Mouse (Mus musculus) kidney, embryonic 15.5 days (tissue): ENCODE measurements around the gene Hrnr. TPM values are rescaled to one million over a fixed set of nuclear protein-coding genes. Genes with fewer than 3 reads are reported as not detected.

Source experiments
- ATAC-seq: fragments of 200-750 bp; cut with Nextera tagmentation; replicated peaks from 2 replicates; pipeline ENCODE4 v1.8.0; 2017; ENCODE audit warnings: moderate TSS enrichment; ENCODE audit not compliant: low FRiP score
- H3K27ac ChIP-seq: fragments of 300-500 bp; sonication (generic); 2 replicates; pipeline ENCODE4 v1.5.1; 2015; ENCODE audit warnings: mild to moderate bottlenecking, inconsistent platforms
- H3K27me3 ChIP-seq: fragments of 300-500 bp; sonication (generic); 2 replicates; pipeline ENCODE4 v1.6.1; 2015; ENCODE audit warnings: inconsistent platforms
- H3K36me3 ChIP-seq: fragments of 300-500 bp; sonication (generic); 2 replicates; pipeline ENCODE4 v1.6.1; 2015; ENCODE audit warnings: inconsistent platforms
- H3K4me1 ChIP-seq: fragments of 300-500 bp; sonication (generic); 2 replicates; pipeline ENCODE4 v1.6.1; 2015; ENCODE audit warnings: inconsistent platforms
- H3K4me2 ChIP-seq: fragments of 300-500 bp; sonication (generic); 2 replicates; pipeline ENCODE4 v1.6.1; 2015; ENCODE audit warnings: moderate library complexity, mild to moderate bottlenecking, inconsistent platforms
- H3K4me3 ChIP-seq: fragments of 300-500 bp; sonication (generic); replicated peaks from 2 replicates; pipeline ENCODE4 v1.5.1; 2015; ENCODE audit warnings: mild to moderate bottlenecking, inconsistent platforms
- H3K9ac ChIP-seq: fragments of 300-500 bp; sonication (generic); 2 replicates; pipeline ENCODE4 v1.6.1; 2015; ENCODE audit warnings: mild to moderate bottlenecking, inconsistent platforms
- H3K9me3 ChIP-seq: fragments of 300-500 bp; sonication (generic); replicated peaks from 2 replicates; pipeline ENCODE4 v1.6.1; 2016; ENCODE audit warnings: inconsistent platforms
- WGBS: fragments of 180-500 bp; shearing (Covaris S2); methylation state at CpG from one replicate; pipeline ENCODE4 v1.1.7; 2015; ENCODE audit warnings: mixed read lengths; 5-methylcytosine and 5-hydroxymethylcytosine counted together
- polyA plus RNA-seq: library from polyadenylated mRNA; unstranded; fragments of >200 nt; fragmentation: Nextera tagmentation; extraction: Ambion mirVana; gene quantifications from 2 replicates; pipeline ENCODE4 v1.2.1, GENCODE M21; 2015

Gene Hrnr
- 0.01 and 0.48 TPM in 2 replicates for polyA plus RNA-seq

- ATAC-seq, result no peak
- H3K4me2 ChIP-seq, result no peak within 1 kb of the TSS
- H3K9me3 ChIP-seq, result no peaks in the 10 kb centered on the region
- no peaks in the 10 kb centered on the region for H3K4me1 ChIP-seq
- no peaks in the 10 kb centered on the region for H3K36me3 ChIP-seq
- H3K27ac ChIP-seq, result no peak within 1 kb of the TSS
- no peak within 1 kb of the TSS for H3K9ac ChIP-seq
- H3K27me3 ChIP-seq, result no peaks in the 10 kb centered on the region
- H3K4me3 ChIP-seq, result no peak within 1 kb of the TSS
- WGBS, result 77% methylated on average over 2 of the region's 2 CpGs
These were observed at the start of gene Hrnr for GRCm38 (mm10) chr3:93319449-93319848. Gene Hrnr (plus strand): TSS chr3:93319749.

GRCm38 (mm10) chr3:93273223-93273622, 46.3 kb upstream of the Hrnr start, which contains the start of gene Flg:
Gene Flg (plus strand): TSS chr3:93273523.
- Histone ChIP-seq H3K9ac (no peak within 1 kb of the TSS), H3K27me3 (no peaks in the 10 kb centered on the region), H3K4me2 (no peak within 1 kb of the TSS), H3K36me3 (no peaks in the 10 kb centered on the region), H3K4me3 (no peak within 1 kb of the TSS), H3K9me3 (no peaks in the 10 kb centered on the region), H3K4me1 (no peaks in the 10 kb centered on the region), H3K27ac (no peak within 1 kb of the TSS)
- no peak for ATAC-seq
- 88% methylated on average over 2 of the region's 2 CpGs for WGBS

GRCm38 (mm10) chr3:93297542-93297941, 22.0 kb upstream of the Hrnr start:
- Histone ChIP-seq H3K4me1 (no peaks in the 10 kb centered on the region), H3K4me3 (no peak overlapping the region), H3K4me2 (no peak overlapping the region), H3K9me3 (no peaks in the 10 kb centered on the region), H3K27ac (no peak overlapping the region), H3K9ac (no peak overlapping the region), H3K36me3 (no peaks in the 10 kb centered on the region), H3K27me3 (no peaks in the 10 kb centered on the region)
- no peak for ATAC-seq
- WGBS, result 74% methylated on average over 2 of the region's 2 CpGs

- Histone ChIP-seq H3K36me3 (no peaks in the 10 kb centered on the region), H3K4me2 (no peak overlapping the region), H3K4me1 (no peaks in the 10 kb centered on the region), H3K27ac (no peak overlapping the region), H3K4me3 (no peak overlapping the region), H3K9ac (no peak overlapping the region), H3K9me3 (no peaks in the 10 kb centered on the region), H3K27me3 (no peaks in the 10 kb centered on the region)
- whole genome bisulfite sequencing, result 77% methylated on average over 6 of the region's 6 CpGs
- ATAC-seq, result no peak
These were observed 19.7 kb upstream of the Hrnr start for GRCm38 (mm10) chr3:93299832-93300231.

- no peak overlapping the region for H3K27ac ChIP-seq
- H3K9ac ChIP-seq, result no peak overlapping the region
- no peaks in the 10 kb centered on the region for H3K27me3 ChIP-seq
- H3K4me3 ChIP-seq, result no peak overlapping the region
- no peaks in the 10 kb centered on the region for H3K4me1 ChIP-seq
- no peaks in the 10 kb centered on the region for H3K36me3 ChIP-seq
- H3K9me3 ChIP-seq, result no peaks in the 10 kb centered on the region
- WGBS, result 59% methylated on average over 3 of the region's 3 CpGs
- no peak overlapping the region for H3K4me2 ChIP-seq
- ATAC-seq, result no peak
These were observed 17.7 kb upstream of the Hrnr start for GRCm38 (mm10) chr3:93301896-93302295.

GRCm38 (mm10) chr3:93306142-93306541, 13.4 kb upstream of the Hrnr start:
- no peak for ATAC-seq
- Histone ChIP-seq H3K27me3 (no peaks in the 10 kb centered on the region), H3K4me1 (no peaks in the 10 kb centered on the region), H3K4me2 (no peak overlapping the region), H3K36me3 (no peaks in the 10 kb centered on the region), H3K9ac (no peak overlapping the region), H3K9me3 (no peaks in the 10 kb centered on the region), H3K4me3 (no peak overlapping the region), H3K27ac (no peak overlapping the region)
- 80% methylated on average over 2 of the region's 2 CpGs for WGBS

GRCm38 (mm10) chr3:93311371-93311770, 8.2 kb upstream of the Hrnr start:
- no peak overlapping the region for H3K4me3 ChIP-seq
- no peaks in the 10 kb centered on the region for H3K36me3 ChIP-seq
- no peak overlapping the region for H3K9ac ChIP-seq
- no peak for ATAC-seq
- no peaks in the 10 kb centered on the region for H3K9me3 ChIP-seq
- no peak overlapping the region for H3K4me2 ChIP-seq
- 58% methylated on average over 3 of the region's 3 CpGs for WGBS
- H3K27ac ChIP-seq, result no peak overlapping the region
- H3K4me1 ChIP-seq, result no peaks in the 10 kb centered on the region
- H3K27me3 ChIP-seq, result no peaks in the 10 kb centered on the region

- no peak for ATAC-seq
- WGBS, result 100% methylated on average over 1 of the region's 1 CpGs
These were observed 5.2 kb upstream of the Hrnr start for GRCm38 (mm10) chr3:93314388-93314787.

GRCm38 (mm10) chr3:93337749-93338148, 18.2 kb downstream of the Hrnr start:
- Histone ChIP-seq H3K27ac (no peak overlapping the region), H3K4me3 (no peak overlapping the region), H3K36me3 (no peaks in the 10 kb centered on the region), H3K4me2 (no peak overlapping the region), H3K9me3 (no peaks in the 10 kb centered on the region), H3K9ac (no peak overlapping the region), H3K27me3 (no peaks in the 10 kb centered on the region), H3K4me1 (no peaks in the 10 kb centered on the region)
- ATAC-seq, result no peak

More at GRCm38 (mm10) chr3:93314388-93314787, 5.2 kb upstream of the Hrnr start:
- Histone ChIP-seq H3K4me2 (no peak overlapping the region), H3K36me3 (no peaks in the 10 kb centered on the region), H3K27ac (no peak overlapping the region), H3K9me3 (no peaks in the 10 kb centered on the region), H3K4me3 (no peak overlapping the region), H3K4me1 (no peaks in the 10 kb centered on the region), H3K27me3 (no peaks in the 10 kb centered on the region), H3K9ac (no peak overlapping the region)

- Histone ChIP-seq H3K4me3 (no peak overlapping the region), H3K36me3 (no peaks in the 10 kb centered on the region), H3K27me3 (no peaks in the 10 kb centered on the region), H3K4me2 (no peak overlapping the region), H3K27ac (no peak overlapping the region), H3K4me1 (no peaks in the 10 kb centered on the region), H3K9me3 (no peaks in the 10 kb centered on the region), H3K9ac (no peak overlapping the region)
- no peak for ATAC-seq
- WGBS, result 86% methylated on average over 4 of the region's 4 CpGs
These were observed 20.5 kb downstream of the Hrnr start for GRCm38 (mm10) chr3:93340021-93340420.

- Histone ChIP-seq H3K4me1 (no peaks in the 10 kb centered on the region), H3K36me3 (no peaks in the 10 kb centered on the region), H3K9ac (no peak overlapping the region), H3K27me3 (no peaks in the 10 kb centered on the region), H3K4me2 (no peak overlapping the region), H3K27ac (no peak overlapping the region), H3K9me3 (no peaks in the 10 kb centered on the region), H3K4me3 (no peak overlapping the region)
- 83% methylated on average over 2 of the region's 2 CpGs for WGBS
- ATAC-seq, result no peak
These were observed 27.3 kb downstream of the Hrnr start for GRCm38 (mm10) chr3:93346896-93347295.

- ATAC-seq, result 0 out of 2 replicates have a peak, but pooled peaks have one; percentile 52
- WGBS, result 14% methylated on average over 7 of the region's 7 CpGs
These were observed 40.5 kb downstream of the Hrnr start for GRCm38 (mm10) chr3:93360045-93360444.

GRCm38 (mm10) chr3:93361933-93362574, 42.5 kb downstream of the Hrnr start:
- H3K4me2 ChIP-seq, result peak overlapping the region; percentile 51
- no peak overlapping the region for H3K27ac ChIP-seq
- 0 out of 2 replicates have a peak overlapping the region, but pooled peaks have one; percentile 8 for H3K4me3 ChIP-seq
- H3K9me3 ChIP-seq, result no peaks in the 10 kb centered on the region
- no peaks in the 10 kb centered on the region for H3K36me3 ChIP-seq
- no peaks in the 10 kb centered on the region for H3K27me3 ChIP-seq
- ATAC-seq, result peak; percentile 79; the same call in 1 of the 2 replicates
- H3K9ac ChIP-seq, result no peak overlapping the region
- H3K4me1 ChIP-seq, result peaks cover 6% of the 10 kb centered on the region
- WGBS, result 5% methylated on average over 10 of the region's 10 CpGs

More at GRCm38 (mm10) chr3:93360045-93360444, 40.5 kb downstream of the Hrnr start:
- H3K36me3 ChIP-seq, result no peaks in the 10 kb centered on the region
- no peak overlapping the region for H3K9ac ChIP-seq
- H3K4me1 ChIP-seq, result peaks cover 6% of the 10 kb centered on the region
- no peaks in the 10 kb centered on the region for H3K9me3 ChIP-seq
- no peaks in the 10 kb centered on the region for H3K27me3 ChIP-seq
- no peak overlapping the region for H3K4me2 ChIP-seq
- H3K4me3 ChIP-seq, result no peak overlapping the region
- H3K27ac ChIP-seq, result no peak overlapping the region
